Mouse (Mus musculus) lung, postnatal 10 days (tissue): Measurements from ENCODE around the gene Nek6.
A peak's percentile ranks its signal among the peaks of the same experiment; 100 is the strongest.

Source experiments
- DNase-seq: peaks from one replicate; pipeline ENCODE4 v3.0.0; 2021

Nek6 gene

DNA sequence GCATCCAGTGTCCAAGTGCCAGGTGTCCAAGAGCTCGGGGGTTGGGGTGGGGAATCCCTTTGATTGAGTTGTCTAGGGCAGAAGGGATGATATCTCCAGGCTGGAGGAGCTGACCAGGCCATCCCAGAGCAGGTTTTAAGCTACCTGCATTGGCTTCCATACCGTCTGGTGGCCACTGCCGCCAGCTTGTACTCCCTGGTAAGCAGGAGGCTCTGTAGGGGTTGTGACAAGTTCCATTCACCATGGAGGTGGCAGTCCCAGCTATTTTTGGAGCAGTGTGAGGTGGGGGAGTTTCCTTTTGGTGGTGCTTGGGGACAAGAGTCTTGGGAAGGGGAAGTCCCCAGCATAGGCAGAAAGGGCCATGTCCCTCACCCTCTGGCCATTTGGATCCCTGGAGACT is 29.7 kb downstream of the Nek6 start:
- no peak for DNase-seq

DNA sequence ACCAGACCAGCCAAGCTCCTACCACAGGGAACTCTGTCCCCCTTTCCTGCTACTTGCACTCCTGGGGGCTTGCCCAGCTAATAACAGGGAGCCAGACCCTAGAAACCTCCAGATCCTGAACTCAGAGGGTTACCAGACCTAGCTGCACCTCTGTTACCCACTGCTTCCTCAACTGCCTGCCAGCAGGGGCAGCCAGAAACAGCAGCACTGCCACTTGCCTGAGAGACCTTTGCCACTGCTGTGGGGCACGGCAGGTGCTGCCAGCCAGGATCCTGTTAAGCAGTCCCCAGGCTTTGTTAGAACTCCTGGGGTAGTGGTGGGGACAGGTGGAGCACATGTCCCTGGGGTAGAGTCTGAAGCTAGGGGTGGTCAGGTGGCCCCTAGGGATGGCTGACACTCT is 30.1 kb downstream of the Nek6 start:
- DNase-seq = no peak

DNA sequence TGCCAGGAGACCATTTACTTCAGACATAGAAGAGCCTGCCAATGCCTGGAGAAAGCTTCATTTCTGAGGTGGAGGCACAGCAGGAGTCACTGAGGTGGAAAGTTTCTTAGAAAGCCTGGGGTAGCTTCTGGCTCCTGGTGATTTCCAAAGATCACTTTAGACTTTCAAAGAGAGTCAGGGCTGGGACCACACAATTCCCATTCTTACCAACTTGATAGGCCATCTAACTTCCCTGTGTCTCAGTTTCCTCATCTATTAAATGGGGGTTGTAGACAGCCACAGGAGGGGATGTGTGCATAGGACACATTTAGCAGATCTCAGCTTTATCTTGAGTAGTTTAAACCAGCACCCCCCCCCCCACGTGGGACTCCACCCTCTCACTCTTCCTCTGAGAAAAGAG is 30.9 kb downstream of the Nek6 start:
- no peak for DNase-seq

DNA sequence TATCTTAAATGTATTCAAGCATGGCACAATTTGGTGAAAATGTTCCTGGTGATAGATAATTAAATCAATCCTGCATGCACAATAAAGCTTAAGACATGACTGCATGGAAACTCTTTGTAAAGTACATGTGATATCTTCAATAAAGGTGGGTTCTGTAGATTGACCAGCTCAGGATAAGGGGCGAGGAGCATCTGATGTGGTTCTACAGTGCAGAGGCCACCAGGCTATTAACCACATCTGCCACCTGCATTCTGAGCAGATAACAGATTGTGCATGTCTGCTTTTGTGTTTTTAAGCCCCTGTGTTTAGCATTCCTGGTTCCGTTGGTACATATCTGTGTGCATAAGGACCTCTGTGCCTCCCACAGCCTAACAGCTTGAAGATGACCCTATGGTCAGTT is 31.7 kb downstream of the Nek6 start:
- no peak for DNase-seq

DNA sequence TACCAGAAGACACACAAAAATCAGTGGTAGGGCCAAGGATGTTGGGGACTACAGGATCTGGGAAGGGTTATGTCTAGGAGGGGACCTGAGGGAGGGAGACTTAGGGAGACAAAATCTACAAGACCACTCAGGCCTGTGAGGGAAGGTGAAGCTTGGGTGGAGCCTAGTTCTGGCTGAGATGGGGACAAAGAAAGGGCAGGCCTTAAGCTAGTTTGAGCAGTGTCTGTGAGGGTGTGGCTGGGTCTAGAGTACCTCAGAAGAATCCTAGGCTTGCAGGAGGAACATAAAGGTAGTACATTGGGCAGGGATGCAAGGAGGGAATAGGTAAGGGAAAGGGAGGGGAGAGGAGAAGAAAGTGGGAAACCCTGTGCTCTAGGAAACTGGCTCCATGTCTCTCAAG is 32.9 kb downstream of the Nek6 start:
- DNase-seq = no peak

DNA sequence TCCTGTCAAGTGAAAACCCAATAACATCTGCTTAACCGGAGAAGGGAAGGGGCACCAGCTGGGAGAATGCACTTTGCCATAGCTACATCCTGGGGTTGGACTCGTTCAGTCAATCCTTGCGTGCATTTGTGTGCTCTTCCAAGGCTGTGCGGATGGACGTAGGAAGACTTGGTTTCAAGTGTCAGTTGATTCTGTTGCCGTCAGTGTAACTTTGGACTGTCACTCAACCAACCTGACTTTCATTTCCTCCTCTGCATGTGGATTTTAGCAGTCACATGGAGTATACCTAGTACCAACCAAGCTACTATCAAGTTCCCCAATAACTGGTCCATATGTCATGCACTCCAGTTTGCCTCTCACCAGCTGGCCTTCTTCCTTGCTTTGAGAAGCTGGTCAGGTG is 33.5 kb downstream of the Nek6 start:
- DNase-seq = no peak

DNA sequence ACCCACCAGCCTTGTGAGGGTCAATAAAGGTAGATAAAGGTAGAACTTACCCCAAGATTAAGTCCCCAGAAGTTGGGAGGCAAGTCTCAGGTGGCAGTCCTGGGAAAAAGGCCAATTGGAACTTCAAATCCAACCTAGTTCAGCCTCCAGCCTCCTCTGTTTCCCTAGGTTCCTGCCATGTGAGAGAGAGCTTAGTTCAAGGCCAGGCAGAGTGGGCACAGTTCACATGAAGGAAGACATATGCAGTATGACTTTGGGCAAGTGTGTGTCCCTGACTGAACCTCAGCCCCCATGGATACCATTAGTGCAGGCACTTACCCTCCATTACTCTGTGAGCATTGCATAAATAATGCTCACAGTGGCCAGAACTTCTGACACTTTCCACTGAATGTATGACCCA is 34.3 kb downstream of the Nek6 start:
- no peak for DNase-seq

DNA sequence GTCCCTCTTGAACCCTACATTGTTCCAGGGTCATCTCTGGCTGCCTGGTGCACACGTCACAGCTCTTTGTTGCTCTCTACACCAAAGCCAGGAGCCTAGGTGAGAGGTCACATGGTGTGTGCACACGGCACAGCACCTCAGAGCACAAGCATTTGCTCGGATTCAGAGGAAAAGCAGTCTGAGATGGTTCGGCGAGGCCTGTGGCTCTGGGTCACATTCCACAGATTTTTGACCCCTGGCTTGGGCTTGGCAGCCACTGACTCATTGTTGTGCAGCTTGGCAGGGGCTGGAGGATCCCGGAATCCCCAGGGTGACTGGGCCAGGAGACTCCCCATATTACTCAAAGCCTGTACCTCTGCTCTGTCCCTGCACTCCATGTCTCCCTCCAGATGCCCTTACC is 34.8 kb downstream of the Nek6 start:
- DNase-seq = peak; percentile 83

DNA sequence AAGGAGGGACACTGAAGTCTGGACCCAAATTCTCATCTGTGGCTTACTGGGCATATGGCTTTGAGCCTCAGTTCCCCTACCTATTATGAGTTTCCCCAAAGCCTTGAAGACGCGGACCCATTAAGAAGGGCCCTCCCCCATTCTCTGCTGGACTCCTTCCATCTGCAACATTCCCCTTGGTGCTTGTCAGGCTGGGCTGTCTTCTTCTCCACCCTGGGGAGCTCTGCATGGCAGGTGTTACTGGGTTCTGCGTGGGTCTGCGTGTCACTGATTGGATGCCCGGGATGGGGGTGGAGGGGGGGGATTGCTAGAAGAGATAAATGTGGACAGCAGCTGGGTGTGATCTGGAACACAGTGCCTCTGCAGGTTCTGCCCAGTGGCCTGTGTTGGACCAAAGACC is 35.3 kb downstream of the Nek6 start:
- peak; percentile 34 for DNase-seq

DNA sequence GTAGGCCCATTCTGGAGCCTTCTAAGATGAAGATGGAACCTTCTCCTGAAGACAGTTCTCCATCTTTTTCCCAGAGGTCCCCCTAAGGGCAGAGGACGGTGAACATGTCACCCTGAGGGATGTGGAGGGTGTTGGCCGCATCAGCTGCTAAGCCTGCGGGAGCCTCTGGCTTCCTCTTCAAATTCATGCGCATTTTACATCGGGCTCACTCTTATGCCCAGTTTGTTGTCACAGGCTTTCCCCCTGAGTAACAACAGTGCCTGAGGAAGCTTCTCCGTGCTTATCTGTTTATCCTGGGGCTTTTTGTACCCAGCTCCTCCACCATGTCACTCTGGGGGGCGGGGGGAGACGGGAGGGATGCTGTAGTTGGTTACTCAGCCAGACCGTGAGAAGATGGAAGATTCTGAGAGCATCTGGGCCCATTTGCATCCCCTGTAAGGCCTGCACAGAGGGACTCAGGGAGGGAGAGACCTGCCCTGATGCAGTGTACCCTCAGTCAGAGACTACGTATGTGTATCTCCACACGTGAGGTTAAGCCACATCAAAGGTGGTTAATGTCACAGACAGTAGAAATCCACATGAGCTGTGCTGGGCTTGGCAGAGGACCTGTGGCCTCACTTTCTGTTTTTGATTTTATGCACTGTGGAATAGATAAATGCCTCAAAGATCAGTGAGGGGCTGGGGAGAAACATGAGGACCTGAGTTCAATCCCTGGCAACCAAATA is 36.5 kb downstream of the Nek6 start:
- DNase-seq = no peak

DNA sequence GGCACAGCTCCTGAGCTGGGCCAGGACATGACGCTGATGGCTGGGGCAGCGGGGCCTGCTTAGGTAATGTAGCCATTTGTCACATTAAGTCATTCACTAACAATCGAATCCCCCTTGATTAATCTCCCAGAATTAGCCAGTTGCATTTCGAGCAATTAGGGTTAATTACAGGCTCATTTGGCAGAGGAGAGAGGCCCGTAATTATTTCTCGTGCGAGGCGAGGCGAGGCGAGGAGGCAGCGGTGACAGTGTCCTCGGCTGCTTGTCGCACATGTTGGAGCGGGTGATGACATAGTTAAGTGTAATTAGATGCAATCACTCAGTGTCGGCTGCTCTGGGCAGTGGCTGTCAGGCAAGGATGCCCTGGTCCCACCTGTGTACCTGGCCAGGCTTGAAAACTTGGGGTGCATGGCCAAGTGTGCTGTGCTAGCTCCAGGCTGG is 40.6 kb downstream of the Nek6 start:
- no peak for DNase-seq

DNA sequence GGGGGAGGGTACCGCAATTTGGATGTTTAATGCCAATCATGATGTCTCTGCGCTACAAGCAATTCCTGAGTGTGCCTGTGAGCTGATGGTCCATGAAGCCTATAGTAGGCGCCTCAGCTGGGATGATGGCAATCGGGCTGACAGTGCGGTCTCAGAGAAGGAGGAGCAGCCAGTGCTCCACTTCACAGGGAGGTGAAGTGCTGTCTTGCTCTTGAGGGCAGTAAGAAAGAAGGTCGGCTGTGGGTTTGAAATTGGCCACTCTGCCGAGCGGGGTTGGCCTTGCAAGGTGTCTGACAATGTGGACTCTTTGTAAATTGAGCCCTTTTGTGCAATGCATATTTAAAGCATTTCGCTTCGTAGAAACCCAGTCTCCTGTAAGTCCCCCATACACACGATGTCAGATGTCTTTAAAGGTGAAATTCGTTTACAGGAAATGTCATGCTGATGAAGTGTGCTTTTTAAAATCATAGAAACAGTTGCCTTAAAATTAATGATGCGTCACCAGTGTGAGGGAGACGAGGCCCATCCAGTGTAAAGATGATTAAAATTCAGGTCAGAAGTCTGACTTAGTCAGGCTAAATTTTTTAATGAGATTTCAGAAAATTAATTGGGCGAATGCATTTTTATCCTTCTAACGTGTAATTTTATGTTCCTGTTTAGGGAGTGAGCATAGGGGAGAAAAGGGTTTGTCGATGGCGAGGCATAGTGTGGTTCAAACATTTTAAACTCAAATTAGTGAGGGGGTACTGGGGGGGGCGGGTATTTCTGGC is 43.0 kb downstream of the Nek6 start:
- DNase-seq = no peak

DNA sequence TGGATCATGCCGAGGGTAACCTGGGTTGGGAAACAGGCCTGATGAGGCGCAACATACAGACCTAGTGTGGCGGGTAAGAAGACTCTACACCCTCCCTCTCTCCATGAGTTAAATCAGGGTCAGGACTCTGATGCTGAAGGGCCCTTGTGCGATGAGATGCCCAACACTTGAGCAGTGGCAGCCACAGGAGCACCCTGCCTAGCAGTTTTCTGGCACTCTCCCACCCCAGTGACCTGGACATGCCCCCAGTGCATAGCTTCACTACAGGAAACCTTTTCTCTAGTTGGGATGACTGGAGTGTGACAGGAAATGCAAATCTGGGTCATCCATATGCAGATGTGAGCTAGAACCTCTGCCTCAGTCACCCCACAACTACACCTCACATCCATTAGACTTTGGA is 44.2 kb downstream of the Nek6 start:
- peak; percentile 43 for DNase-seq

DNA sequence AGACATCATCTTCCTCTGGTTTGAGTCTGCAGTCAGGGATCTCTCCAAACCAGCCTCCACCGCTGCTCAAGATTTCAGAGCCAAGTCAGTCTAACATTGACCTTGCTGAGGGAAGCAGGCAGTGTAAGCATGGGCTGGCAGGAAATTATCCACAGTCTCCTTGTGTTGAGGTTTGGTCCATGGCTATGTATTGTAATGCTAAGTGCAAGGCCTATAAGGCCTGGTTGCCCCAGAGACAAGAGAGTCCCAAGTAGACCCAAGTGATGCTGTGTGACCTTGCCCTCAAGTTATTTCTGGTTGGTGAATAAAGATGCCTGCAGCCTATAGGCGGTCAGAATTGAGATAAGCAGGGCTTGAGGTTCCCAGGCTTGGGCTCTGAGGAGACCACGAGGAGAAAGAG is 45.3 kb downstream of the Nek6 start:
- DNase-seq = no peak

DNA sequence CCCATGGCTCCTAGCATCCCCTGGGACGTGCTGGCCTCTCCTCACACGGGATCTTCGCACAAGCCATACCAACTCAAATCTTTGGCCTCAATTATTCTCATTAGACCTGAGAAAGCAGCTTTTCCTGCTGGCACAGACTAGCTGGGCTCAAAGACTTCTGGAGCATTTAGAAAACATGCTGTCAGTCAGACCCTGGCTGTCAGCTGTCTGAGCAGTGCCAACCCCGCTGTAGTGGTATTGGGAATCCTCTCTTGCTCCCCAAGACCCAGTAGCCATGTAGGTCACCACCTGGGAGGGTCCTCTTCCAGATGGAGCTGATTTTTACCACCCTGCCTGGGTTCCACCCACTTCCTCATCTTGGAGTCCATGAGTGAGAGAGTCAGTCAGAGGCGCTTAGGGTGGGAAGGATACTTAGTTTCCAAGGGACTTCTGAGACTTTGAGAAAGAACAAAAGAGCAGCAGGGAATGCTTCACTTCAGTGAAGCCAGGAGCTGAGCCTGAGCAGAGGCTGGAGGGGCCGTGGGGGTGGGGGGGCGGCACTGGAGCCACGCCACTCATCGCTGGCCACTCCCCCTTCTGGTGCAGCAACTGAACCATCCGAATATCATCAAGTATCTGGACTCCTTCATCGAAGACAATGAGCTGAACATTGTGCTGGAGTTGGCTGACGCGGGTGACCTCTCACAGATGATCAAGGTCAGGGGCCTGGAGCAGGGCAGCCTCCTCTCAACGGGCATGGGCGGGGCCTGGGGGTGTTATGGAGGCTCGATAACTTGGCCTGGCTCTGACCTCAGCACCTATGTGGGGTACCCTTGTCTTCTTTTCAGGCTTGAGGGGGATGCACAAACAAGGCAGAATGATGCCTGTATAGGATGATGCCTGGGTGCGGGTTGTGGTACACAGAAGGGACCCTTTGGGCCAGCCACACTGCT is 49.1 kb downstream of the Nek6 start:
- DNase-seq = no peak

DNA sequence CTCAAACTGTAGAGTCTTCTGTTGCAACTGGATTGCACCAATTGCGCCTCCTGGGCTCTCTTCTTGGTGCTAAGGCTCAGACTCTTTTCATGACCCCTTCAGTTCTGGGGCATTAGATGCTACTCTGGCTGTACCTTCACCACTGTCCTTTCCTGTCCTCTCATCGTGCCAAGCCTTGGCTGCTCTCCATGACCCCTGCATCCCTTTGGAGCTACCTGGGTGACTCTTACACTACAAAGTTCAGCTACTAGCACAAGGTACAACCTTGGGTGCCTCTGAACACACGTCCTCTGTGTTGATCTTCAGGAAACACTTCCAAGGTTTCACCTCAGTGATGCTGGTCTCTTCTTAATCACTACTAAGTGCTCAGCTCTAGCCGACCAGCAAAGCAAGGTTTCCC is 51.2 kb downstream of the Nek6 start:
- DNase-seq = no peak

DNA sequence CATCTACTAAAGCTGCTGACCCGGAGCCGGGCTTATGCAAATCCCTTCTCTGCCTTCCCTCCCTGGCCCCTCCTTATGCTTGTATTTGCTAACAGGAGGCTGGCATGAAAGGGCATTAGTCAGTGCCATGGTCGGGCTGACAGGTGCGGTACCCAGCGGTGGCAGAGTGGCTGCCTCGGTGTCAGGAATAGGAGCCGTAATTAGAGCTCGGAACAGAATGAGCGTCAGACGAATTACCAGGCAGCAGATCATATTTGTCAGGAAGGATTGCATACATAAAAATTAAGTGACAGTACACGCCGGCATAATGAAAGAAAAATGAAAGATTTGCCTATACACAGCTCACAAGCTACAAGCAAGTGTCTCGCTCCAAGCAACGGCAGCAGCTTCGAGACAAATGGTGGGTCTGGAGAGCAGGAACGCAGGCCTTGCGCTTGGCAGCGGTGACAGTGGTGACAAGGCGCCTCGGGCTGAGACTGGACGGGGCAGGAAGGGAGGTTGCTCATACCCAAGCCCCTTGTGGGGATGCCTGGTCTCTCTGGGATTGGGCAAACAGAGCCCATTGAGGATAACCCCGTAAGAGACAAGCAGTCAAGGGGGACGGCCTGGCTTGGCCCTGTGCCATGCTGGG is 60.6 kb downstream of the Nek6 start:
- no peak for DNase-seq

DNA sequence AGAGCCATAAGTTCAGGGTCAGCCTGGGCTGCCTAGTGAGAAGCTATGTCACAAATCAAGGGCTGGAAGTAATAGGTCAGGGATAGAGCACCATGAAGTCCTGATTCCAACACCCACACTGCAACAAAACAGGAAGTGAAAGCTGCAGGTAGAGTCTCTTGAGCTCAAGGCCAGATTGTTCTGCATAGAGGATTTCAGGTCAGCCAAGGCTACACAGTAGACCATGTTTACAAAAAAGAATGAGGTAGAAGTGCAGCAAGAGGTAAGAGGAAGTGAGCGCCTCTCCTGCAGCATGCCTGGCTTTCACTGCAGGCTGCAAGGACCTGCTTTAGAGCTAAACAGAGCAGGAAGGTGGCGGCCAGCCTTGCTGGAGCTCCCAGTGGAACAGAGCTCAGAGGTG is 63.3 kb downstream of the Nek6 start:
- DNase-seq = no peak

DNA sequence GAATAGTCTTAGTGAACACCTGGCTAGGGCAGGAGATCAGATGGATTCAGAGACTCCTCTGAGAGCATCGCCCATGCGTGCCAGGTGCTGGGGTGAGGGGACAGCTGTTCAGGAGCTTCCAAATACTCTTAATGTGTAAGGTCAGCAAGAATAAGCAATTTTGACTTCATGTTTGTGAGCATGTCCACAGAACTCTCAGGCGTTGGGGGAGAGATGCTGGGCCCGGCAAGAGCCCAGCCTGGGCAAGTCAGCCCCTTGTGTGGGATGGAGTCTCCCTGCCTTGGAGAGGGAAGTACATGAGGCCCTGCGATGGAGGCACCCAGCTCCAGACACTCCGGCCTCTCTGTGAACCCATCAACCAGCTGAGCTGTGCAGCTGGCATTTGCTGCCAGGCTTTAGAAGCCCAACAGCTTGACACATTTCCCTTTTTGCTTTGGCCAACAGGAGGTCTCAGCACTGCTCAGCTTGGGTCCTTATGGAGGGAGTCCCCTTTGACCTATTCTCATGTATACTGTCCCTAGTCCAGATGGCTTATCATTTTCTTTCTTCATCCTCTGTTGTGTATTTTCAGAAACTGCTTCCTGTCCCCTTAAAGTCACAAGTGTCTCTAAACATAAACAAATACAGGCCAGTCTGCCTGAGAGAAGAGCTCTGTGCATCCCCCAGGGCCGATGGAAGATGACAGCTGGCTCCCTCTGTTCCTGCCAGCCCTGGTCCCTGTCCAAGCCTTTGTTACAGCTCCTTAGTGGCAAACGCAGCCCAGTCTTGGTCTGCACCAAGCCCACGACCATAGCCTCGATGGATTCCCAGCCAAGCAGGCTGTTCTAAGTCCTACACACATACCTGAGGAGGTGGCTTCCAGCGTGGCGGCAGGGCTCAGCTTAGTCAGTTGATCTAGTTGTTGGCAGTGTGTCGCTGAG is 67.4 kb downstream of the Nek6 start:
- peak; percentile 84 for DNase-seq

DNA sequence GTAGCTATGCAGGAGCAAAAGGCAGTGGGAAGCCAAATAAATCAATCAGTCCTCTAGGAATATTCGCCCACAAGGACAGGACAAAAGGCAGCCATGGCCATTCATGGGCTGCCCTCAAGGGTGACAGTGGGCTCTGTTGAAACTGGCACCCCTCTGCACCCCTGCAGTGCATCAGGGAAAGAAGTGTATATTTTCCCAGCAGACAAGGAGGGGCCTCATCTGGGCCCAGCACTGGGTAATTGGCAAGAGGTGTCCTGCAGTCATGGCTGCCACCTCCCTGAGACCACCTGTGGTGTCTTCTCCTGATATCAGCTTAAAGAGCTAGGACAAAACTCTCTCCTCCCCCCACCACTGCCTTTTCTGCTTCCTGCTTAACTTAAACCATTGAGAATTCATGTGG is 68.1 kb downstream of the Nek6 start:
- DNase-seq = no peak

DNA sequence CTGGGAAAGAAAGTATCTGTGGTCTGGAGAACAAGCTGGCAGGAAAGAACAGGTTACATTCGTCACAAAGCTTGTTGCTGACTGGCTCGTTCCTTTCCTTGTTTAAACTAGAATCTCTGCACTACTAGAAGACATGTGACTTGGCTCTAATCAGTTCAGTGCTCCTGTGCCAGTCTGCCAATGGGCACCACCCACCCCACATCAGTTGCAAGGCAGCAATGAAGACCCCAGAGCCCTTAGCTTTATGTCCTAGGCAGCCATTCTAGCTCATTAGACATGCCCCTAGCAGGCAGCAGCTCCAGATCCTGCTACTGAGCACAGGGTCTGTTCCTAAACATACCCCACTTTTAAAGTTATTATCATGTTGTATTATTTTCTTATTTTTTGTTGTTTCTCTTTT is 72.5 kb downstream of the Nek6 start:
- DNase-seq = no peak
